Mouse (Mus musculus) brain, embryonic 14.5 days (tissue): Measurements from ENCODE around the gene Cd40.

Experiments
- CTCF ChIP-seq: fragments of 200-500 bp; IDR thresholded peaks from 2 replicates; pipeline ENCODE4 v1.5.1; 2012; ENCODE audit warnings: inconsistent platforms, mild to moderate bottlenecking, moderate library complexity, borderline replicate concordance; ENCODE audit not compliant: insufficient read depth, insufficient read length; ENCODE audit errors: extremely low read depth
- POLR2A ChIP-seq: fragments of 200-500 bp; IDR thresholded peaks from 2 replicates; pipeline ENCODE4 v1.6.1; 2012; ENCODE audit warnings: mild to moderate bottlenecking, inconsistent platforms, borderline replicate concordance; ENCODE audit not compliant: poor library complexity, insufficient read depth, insufficient read length, severe bottlenecking; ENCODE audit errors: extremely low read depth

GRCm38 (mm10) chr2:165020490-165020889 is 34.9 kb upstream of the Cd40 start:
- TF ChIP-seq CTCF (no peak), POLR2A (no peak)
